Mouse (Mus musculus): ENCODE measurements around the gene Klrg2.
"Not testable (repeated sequence)": the region's sequence is repeated elsewhere in the genome, so short reads cannot be mapped to it uniquely, and the experiment has no call there.

Gene Klrg2

GRCm38 (mm10) chr6:38636852-38637618 is at the start of gene Klrg2:
Klrg2 (minus strand) TSS chr6:38637242.
- DNase-seq: peak; percentile 48 to 59

GRCm38 (mm10) chr6:38682532-38682931 is 45.5 kb upstream of the Klrg2 start:
- DNase-seq: no peak

GRCm38 (mm10) chr6:38677629-38678028 is 40.6 kb upstream of the Klrg2 start:
- no peak for DNase-seq

- DNase-seq: no peak
These were observed 39.7 kb upstream of the Klrg2 start for GRCm38 (mm10) chr6:38676723-38677122.

GRCm38 (mm10) chr6:38676217-38676616 is 39.2 kb upstream of the Klrg2 start:
- no peak for DNase-seq

- DNase-seq: no peak
These were observed 35.0 kb upstream of the Klrg2 start for GRCm38 (mm10) chr6:38672011-38672410.

- DNase-seq: no peak
These were observed 34.2 kb upstream of the Klrg2 start for GRCm38 (mm10) chr6:38671270-38671669.

- not testable (repeated sequence) for DNase-seq
These were observed 33.4 kb upstream of the Klrg2 start for GRCm38 (mm10) chr6:38670488-38670887.

- DNase-seq: no peak
These were observed 32.5 kb upstream of the Klrg2 start for GRCm38 (mm10) chr6:38669580-38669979.

GRCm38 (mm10) chr6:38662714-38663615 is 25.9 kb upstream of the Klrg2 start, which contains the start of gene Clec2l:
Clec2l (plus strand) TSS chr6:38663069.
- peak; percentile 70 to 78 for DNase-seq

GRCm38 (mm10) chr6:38661626-38662025 is 24.6 kb upstream of the Klrg2 start:
- DNase-seq: no peak

GRCm38 (mm10) chr6:38650263-38650937 is 13.4 kb upstream of the Klrg2 start:
- peak; percentile 81 to 86 for DNase-seq

- DNase-seq: peak in 1 of 2 experiments; percentile 37
These were observed 12.5 kb upstream of the Klrg2 start for GRCm38 (mm10) chr6:38649545-38649944.

GRCm38 (mm10) chr6:38643039-38643438 is 6.0 kb upstream of the Klrg2 start:
- DNase-seq: no peak

- no peak for DNase-seq
These were observed 5.6 kb upstream of the Klrg2 start for GRCm38 (mm10) chr6:38642593-38642992.

GRCm38 (mm10) chr6:38641645-38642044 is 4.6 kb upstream of the Klrg2 start:
- no peak for DNase-seq

GRCm38 (mm10) chr6:38641228-38641627 is 4.2 kb upstream of the Klrg2 start:
- no peak for DNase-seq

GRCm38 (mm10) chr6:38640401-38640800 is 3.4 kb upstream of the Klrg2 start:
- DNase-seq: peak in 1 of 2 experiments; percentile 37

GRCm38 (mm10) chr6:38635941-38636851 is 846 bp downstream of the Klrg2 start:
- peak; percentile 58 to 70 for DNase-seq

GRCm38 (mm10) chr6:38634461-38634860 is 2.6 kb downstream of the Klrg2 start:
- DNase-seq: no peak

- no peak for DNase-seq
These were observed 4.2 kb downstream of the Klrg2 start for GRCm38 (mm10) chr6:38632826-38633225.

- no peak for DNase-seq
These were observed 7.5 kb downstream of the Klrg2 start for GRCm38 (mm10) chr6:38629556-38629955.

Data from cerebellum, postnatal 14 days (tissue).